Mouse (Mus musculus) bone marrow, adult 2 months (tissue): ENCODE results near the gene Flt1. TPM values are rescaled to one million over a fixed set of nuclear protein-coding genes. Genes with fewer than 3 reads are reported as not detected.

ENCODE experiments used
- H3K27ac ChIP-seq: fragments of 200-500 bp; 2 replicates; pipeline ENCODE4 v1.5.1; 2012; ENCODE audit warnings: low read depth, mild to moderate bottlenecking, control low read depth, inconsistent platforms, low read length; ENCODE audit not compliant: control insufficient read depth, poor library complexity, insufficient read depth
- H3K4me1 ChIP-seq: fragments of 200-500 bp; 2 replicates; pipeline ENCODE4 v1.6.1; 2011; ENCODE audit warnings: low read length; ENCODE audit not compliant: control insufficient read depth, insufficient read depth
- H3K4me3 ChIP-seq: fragments of 200-500 bp; replicated peaks from 2 replicates; pipeline ENCODE3; 2011; ENCODE audit warnings: mild to moderate bottlenecking, low read depth, low read length, control low read depth; ENCODE audit not compliant: control insufficient read depth
- CTCF ChIP-seq: fragments of 200-500 bp; IDR thresholded peaks from 2 replicates; pipeline ENCODE4 v1.5.1; 2011; ENCODE audit warnings: low read length, control low read depth; ENCODE audit not compliant: control insufficient read depth, insufficient read depth
- POLR2A ChIP-seq: fragments of 200-500 bp; IDR thresholded peaks from 2 replicates; pipeline ENCODE4 v1.6.1; 2011; ENCODE audit warnings: low read depth, mild to moderate bottlenecking, control low read depth, low read length, borderline replicate concordance; ENCODE audit not compliant: control insufficient read depth
- WGBS: fragments of 180-500 bp; shearing (Covaris S2); methylation state at CpG from one replicate; pipeline ENCODE4 v1.1.7; 2018; 5-methylcytosine and 5-hydroxymethylcytosine counted together
- polyA plus RNA-seq: library from polyadenylated mRNA; stranded (reverse); fragments of >200 nt; gene quantifications from 2 replicates; pipeline ENCODE4 v1.2.4, GENCODE M21; 2011; ENCODE audit warnings: low replicate concordance; ENCODE audit not compliant: missing spikeins, insufficient read depth, insufficient read length

Gene Flt1
- polyA plus RNA-seq, 1 experiment, result 5.1 TPM

- Histone ChIP-seq H3K4me3 (no peak overlapping the region), H3K27ac (no peak overlapping the region), H3K4me1 (no peaks in the 10 kb centered on the region)
- WGBS, result 33% methylated on average over 12 of the region's 12 CpGs
- no peak for TF ChIP-seq POLR2A
- TF ChIP-seq CTCF, result no peak
These were observed 80.7 kb downstream of the Flt1 start for GRCm38 (mm10) chr5:147645001-147645645.

GRCm38 (mm10) chr5:147641452-147641851 is 84.4 kb downstream of the Flt1 start:
- no peak overlapping the region for H3K27ac ChIP-seq
- TF ChIP-seq POLR2A, result no peak
- no peak for TF ChIP-seq CTCF
- WGBS, result 62% methylated on average over 7 of the region's 7 CpGs
- H3K4me3 ChIP-seq, result no peak overlapping the region
- no peaks in the 10 kb centered on the region for H3K4me1 ChIP-seq

GRCm38 (mm10) chr5:147639940-147640339 is 85.9 kb downstream of the Flt1 start:
- Histone ChIP-seq H3K4me3 (no peak overlapping the region), H3K27ac (no peak overlapping the region), H3K4me1 (no peaks in the 10 kb centered on the region)
- WGBS, result 39% methylated on average over 5 of the region's 5 CpGs
- TF ChIP-seq CTCF (no peak), POLR2A (no peak)

DNA sequence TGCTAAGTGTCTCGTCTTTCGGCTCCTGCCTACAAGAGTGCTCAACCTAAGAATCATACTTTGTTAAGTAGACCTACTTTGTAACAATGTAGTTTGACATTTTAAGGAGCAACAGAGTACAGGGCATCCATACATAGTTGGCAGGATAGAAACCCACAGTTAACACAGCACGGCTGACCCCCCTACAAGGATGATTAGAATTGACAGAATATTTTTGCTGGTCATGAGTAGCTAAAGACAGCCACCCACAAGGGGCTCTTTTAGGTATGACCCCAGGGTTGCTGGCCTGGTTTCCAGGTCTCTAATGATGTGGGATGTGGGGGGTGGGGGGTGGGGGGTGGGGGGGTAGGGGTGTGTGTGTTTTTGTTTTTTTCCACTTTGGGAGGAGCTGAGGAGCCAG is 89.1 kb downstream of the Flt1 start:
- TF ChIP-seq POLR2A (no peak), CTCF (no peak)

DNA sequence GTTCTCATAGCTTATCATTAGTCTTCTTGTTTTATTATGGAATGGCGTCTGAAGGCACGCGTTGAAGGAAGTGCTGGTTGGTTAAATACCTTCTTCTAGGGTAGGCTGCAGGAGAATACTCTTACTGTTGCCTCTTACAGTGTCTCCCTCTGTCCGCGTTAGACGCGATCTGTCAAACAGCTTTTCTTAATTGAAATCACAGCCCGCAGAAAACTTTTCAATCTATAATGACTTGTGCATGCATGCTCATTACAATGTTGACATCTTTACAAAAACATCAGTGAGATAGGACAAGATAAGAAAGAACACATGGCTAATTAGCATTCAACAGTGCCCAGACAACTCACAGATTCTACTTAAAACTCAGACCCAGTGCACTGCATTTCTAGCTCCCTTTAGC is 89.9 kb downstream of the Flt1 start:
- WGBS, result 91% methylated on average over 8 of the region's 8 CpGs
- no peak for TF ChIP-seq CTCF
- no peak for TF ChIP-seq POLR2A
- Histone ChIP-seq H3K4me3 (no peak overlapping the region), H3K27ac (no peak overlapping the region), H3K4me1 (no peaks in the 10 kb centered on the region)

More for the DNA sequence above, 89.1 kb downstream of the Flt1 start:
- Histone ChIP-seq H3K4me1 (no peaks in the 10 kb centered on the region), H3K4me3 (no peak overlapping the region), H3K27ac (no peak overlapping the region)
- 81% methylated on average over 3 of the region's 3 CpGs for WGBS

DNA sequence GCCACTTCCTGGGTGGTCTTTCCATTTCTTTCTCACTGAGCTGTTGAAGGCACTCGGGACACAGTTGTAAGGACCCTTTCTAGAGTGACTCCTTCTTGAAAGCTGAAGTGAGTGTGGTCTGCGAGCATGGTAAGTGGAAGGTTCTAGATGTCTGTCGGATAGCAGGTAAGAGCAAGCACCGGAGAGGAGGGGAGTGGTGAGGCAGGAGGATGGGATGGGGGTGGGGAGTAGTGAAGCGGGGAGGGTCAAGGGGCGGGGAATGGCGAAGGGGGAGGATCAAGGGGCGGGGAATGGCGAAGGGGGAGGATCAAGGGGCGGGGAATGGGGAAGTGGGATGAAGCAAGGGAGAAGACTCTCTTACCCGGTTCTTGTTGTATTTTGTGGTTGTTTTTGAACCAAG is 91.8 kb downstream of the Flt1 start:
- Histone ChIP-seq H3K4me3 (no peak overlapping the region), H3K4me1 (no peaks in the 10 kb centered on the region)
- WGBS, result 76% methylated on average over 11 of the region's 11 CpGs

DNA sequence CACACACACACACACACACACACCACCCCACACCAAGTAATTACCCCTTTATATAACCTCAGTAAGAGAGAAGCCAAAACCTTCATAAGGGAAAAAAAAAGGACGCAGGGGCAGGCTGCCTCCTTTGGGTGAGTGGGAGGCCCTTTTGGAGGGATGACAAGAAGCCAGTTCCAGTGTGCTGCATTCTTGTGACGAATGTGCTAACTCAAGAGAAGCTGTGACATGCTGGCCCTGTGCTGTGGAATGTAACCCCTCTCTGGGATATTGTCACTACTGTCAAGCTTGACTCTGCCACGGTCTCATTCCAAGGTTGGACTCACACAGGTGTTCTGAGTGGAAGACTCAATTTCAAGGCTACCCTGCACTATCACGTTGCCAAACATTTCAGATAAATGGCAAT is 93.1 kb downstream of the Flt1 start:
- H3K4me1 ChIP-seq, result no peaks in the 10 kb centered on the region; the same call in 1 of the 2 replicates
- H3K4me3 ChIP-seq, result no peak overlapping the region
- 81% methylated on average over 4 of the region's 4 CpGs for WGBS
- no peak overlapping the region for H3K27ac ChIP-seq
- TF ChIP-seq POLR2A, result no peak
- no peak for TF ChIP-seq CTCF

More for the DNA sequence above, 91.8 kb downstream of the Flt1 start:
- H3K27ac ChIP-seq, result no peak overlapping the region
- TF ChIP-seq CTCF (no peak), POLR2A (no peak)

GRCm38 (mm10) chr5:147630426-147631290 is 95.2 kb downstream of the Flt1 start:
- no peak overlapping the region for H3K27ac ChIP-seq
- TF ChIP-seq CTCF, result no peak
- no peaks in the 10 kb centered on the region; the same call in 1 of the 2 replicates for H3K4me1 ChIP-seq
- no peak overlapping the region for H3K4me3 ChIP-seq
- WGBS, result 79% methylated on average over 17 of the region's 17 CpGs
